ENCODE assay signal across 10 mouse cellular contexts in the genomic region with DNA sequence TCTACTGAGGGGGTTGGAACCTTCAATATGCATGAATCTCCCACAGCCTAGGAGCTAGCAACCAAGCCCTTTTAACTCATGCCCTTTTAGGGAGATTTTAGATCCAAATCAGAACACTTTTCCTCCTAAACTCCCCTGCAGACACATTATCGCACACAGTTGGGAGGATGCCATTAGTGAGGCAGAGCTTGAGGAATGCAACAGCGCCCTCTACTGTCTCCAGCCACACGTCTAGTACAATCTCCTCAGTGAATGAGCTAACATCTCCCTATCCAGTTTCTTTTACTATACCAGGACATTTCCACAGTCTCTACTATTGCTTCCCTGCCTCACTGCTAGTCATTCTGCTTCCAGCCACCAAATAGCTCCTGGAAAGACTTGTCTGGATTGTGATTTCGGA. TPM values are rescaled to one million over a fixed set of nuclear protein-coding genes. Genes with fewer than 3 reads are reported as not detected.
DNase-seq lines count a peak whose midpoint lies in the region; TF ChIP-seq lines count a peak whose summit lies in the region.
"Had no signal": no experiment of that assay in that cellular context is flagged by ENCODE, and none has a peak within 500 bp of the region (broad histone marks: within the 10 kb centered on the region; RNA-seq: fewer than 3 reads in every experiment).

No protein-coding gene starts in this region.

- no peaks in the 10 kb centered on the region for H3K4me1 ChIP-seq in lung, adult 2 months (ENCODE audit: control insufficient read depth, insufficient read depth, low read length)
- H3K4me1 ChIP-seq: embryonic facial prominence, embryonic 12.5 days had no signal

- no peak overlapping the region for H3K4me3 ChIP-seq in lung, adult 2 months (replicated peaks; ENCODE audit: extremely low read depth, low read depth, low read length)
- H3K4me3 ChIP-seq: embryonic facial prominence, embryonic 12.5 days; myocyte had no signal

- peak; percentile 66 for TF ChIP-seq CTCF in lung, adult 2 months (IDR thresholded peaks at IDR 0.05; ENCODE audit: insufficient read depth, low read length)

- no peak for TF ChIP-seq POLR2A in lung, adult 2 months (IDR thresholded peaks at IDR 0.05; ENCODE audit: borderline replicate concordance, extremely low read depth, low read depth, low read length)

- intact Hi-C loops in gastrocnemius, postnatal 36 days (cut with DNase I), result loop anchor here (10.0 kb wide), 3 partner anchors 148 to 518 kb away; no protein-coding TSS in a partner anchor

- DNase-seq in 3T3-L1 (ENCODE audit: low read depth, low spot score), result peak; percentile 69
- DNase-seq in ZHBTc4 (ENCODE audit: low read depth, low spot score), result peak; percentile 45
- DNase-seq in embryo, embryonic 10 days (ENCODE audit: low spot score), result peak; percentile 88
- peak; percentile 18 to 44 for DNase-seq in gastrocnemius, postnatal 36 days
- DNase-seq in kidney, postnatal 4 days, result peak; percentile 80 to 84
- DNase-seq in lung, adult 2 months, result peak; percentile 16
- peak; percentile 78 for DNase-seq in retina, postnatal 1 day
- no peak for DNase-seq in spleen, postnatal 14 days (ENCODE audit: low spot score in 2 of 2)

- WGBS in lung, adult 2 months, result 26% methylated on average over 4 of the region's 4 CpGs

RNA-seq across cellular contexts. Expression of gene 1700080O16Rik, which starts 59.3 kb away (rescaled TPM):
- not detected for total RNA-seq in gastrocnemius, postnatal 36 days (2021)
- polyA plus RNA-seq in lung, adult 2 months (2012; rRNA removed), result not detected in 2 replicates
- polyA plus RNA-seq: embryonic facial prominence, embryonic 12.5 days had no signal

Comparison
In these comparisons a context has a peak if more than half of its experiments do, and no peak if none do; other contexts are left out.
1. DNase-seq: peak in 3T3-L1 (single experiment), ZHBTc4 (single experiment), embryo, embryonic 10 days (single experiment), gastrocnemius, postnatal 36 days (2 of 2), kidney, postnatal 4 days (2 of 2), lung, adult 2 months (single experiment) and retina, postnatal 1 day (single experiment); none in spleen, postnatal 14 days (0 of 2).